Mouse (Mus musculus) liver, embryonic 14.5 days (tissue): ENCODE data around the gene Pipox.
A peak's percentile ranks its signal among the peaks of the same experiment; 100 is the strongest.

Source experiments
- CTCF ChIP-seq: IDR thresholded peaks from 2 replicates; pipeline ENCODE4 v1.5.1; 2016; ENCODE audit warnings: antibody characterized with exemption, low read depth, control low read depth
- EP300 ChIP-seq: IDR thresholded peaks from 2 replicates; pipeline ENCODE4 v1.6.1; 2016; ENCODE audit warnings: antibody characterized with exemption, low read depth

GRCm38 (mm10) chr11:77893787-77894718 lies at the start of gene Pipox:
- TF ChIP-seq CTCF (peak; percentile 48), EP300 (no peak)
